Mouse (Mus musculus): ENCODE data around the gene Itga3. TPM values are rescaled to one million over a fixed set of nuclear protein-coding genes. Genes with fewer than 3 reads are reported as not detected.

The Itga3 gene
- total RNA-seq, 2 experiments from 2014 or later: 10.3 to 16.1 TPM

DNA sequence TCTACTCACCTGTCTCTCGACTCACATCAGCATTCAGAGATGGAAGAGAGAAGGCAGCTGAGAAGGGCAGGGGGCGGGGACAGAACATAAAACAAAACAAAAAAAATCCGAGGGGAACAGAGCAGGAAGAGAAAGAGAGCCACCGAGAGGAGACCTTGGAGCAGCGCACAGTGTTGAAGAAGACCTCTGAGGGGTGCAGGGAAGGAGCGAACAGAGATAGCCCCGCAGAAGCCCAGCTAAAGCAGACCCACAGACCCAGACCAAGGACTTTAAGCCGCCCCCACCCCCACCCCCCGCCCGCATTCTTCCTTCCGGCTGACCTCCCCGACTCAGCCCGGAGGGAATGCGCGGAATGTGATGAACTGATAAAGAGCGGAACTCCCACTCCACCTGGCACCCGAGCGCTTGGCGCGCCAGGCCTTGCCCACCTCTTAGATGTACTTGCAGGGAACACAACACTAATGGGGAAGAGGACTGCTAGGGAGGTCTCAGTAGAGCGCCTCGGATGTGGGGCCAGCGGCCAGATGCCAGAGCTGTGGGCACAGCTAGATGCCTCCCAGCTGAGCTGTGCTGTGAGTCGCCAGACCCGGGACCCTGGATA, 28.8 kb upstream of the Itga3 start:
- no peak overlapping the region for H3K4me3 ChIP-seq
- TF ChIP-seq CTCF (conservative IDR thresholded peaks at IDR 0.05): no peak
- no peak overlapping the region for H3K27ac ChIP-seq
- no peak for DNase-seq (ENCODE audit: low spot score in 2 of 2)

DNA sequence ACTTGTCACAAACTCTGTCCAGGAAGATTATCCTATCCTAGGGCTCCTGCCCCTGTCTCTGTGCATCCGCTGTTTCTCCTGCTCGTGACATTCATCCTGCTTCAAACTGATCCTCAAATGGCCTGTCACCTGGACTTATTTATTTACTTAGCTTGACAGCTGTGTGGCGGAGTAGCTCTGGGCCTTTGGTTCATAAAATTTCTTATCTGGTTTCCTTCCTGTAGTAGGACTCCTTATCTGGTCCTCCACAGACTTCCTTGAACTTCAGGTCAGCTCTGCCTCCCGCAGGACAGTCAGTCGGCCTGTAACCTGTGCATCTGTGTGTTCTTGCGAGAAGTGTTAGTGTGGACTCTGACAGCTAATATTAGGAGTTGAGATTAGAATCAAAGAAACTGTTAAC, 27.7 kb upstream of the Itga3 start:
- DNase-seq (ENCODE audit: low spot score in 2 of 2): no peak
- Histone ChIP-seq H3K27ac (no peak overlapping the region), H3K4me3 (no peak overlapping the region)
- no peak for TF ChIP-seq CTCF (conservative IDR thresholded peaks at IDR 0.05)

- Histone ChIP-seq H3K4me3 (no peak overlapping the region), H3K27ac (no peak overlapping the region)
- no peak for TF ChIP-seq CTCF (conservative IDR thresholded peaks at IDR 0.05)
- no peak for DNase-seq (ENCODE audit: low spot score in 2 of 2)
These were observed 25.7 kb upstream of the Itga3 start for GRCm38 (mm10) chr11:95102161-95102904.

- no peak for TF ChIP-seq CTCF (conservative IDR thresholded peaks at IDR 0.05)
- Histone ChIP-seq H3K27ac (no peak overlapping the region), H3K4me3 (no peak overlapping the region)
- no peak for DNase-seq (ENCODE audit: low spot score in 2 of 2)
These were observed 24.6 kb upstream of the Itga3 start for GRCm38 (mm10) chr11:95101071-95101788.

DNA sequence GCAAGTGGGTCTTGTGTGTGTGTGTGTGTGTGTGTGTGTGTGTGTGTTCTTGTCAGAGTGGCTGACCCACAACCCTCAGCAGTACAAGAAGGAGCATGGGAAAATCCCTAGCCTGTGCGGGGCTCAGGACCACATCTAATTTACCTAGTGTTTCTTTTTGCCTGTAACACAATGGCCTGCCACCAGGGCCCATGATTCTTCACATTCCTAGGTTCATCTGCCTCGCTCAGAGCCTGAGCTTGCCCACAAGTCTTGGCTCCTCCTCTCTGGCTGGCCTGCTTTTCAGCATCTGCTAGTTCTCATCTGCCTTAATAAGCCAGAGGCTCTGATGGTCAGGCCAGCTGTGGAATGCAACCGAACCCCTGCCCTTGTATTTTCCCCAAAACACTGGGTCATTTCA, 23.8 kb upstream of the Itga3 start:
- H3K27ac ChIP-seq: no peak overlapping the region
- no peak for DNase-seq (ENCODE audit: low spot score in 2 of 2)
- TF ChIP-seq CTCF (conservative IDR thresholded peaks at IDR 0.05): no peak

DNA sequence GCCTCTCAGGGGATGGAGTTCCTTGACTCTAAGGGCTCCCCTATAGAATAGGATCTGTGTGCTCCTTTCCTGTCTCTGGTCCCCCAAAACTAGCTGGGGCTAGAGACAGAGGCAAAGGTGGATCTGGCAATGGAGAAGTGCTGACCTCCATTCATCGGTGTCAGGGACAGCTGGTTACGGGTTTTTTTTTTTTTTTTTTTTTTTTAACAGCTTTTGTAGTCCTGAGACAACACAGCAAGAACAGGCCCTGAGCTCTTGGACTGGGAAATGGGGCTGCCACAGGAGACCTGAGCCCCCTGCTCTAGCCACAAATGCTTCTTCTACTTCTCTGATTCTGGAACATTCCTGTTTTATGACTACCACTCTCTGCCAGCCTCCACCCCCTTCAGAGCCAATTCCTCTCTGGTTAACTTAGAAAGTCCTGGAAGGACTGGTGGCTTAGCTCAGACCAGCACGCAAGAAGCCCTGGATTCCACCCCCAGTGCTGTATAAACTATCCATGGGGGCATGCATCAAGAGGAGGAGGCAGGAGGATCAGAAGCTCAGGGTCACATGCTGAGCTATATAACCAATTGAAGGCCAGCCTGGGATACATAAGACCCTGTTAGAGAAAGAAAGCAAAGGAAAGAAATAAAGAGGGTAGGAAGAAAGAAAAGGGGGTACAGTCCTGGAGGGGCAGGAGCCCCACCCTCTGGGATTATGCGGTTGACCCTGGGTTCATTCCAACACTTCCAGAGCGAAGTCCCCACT, 21.9 kb upstream of the Itga3 start:
- Histone ChIP-seq H3K27ac (no peak overlapping the region), H3K4me3 (no peak overlapping the region)
- TF ChIP-seq CTCF (conservative IDR thresholded peaks at IDR 0.05): no peak
- DNase-seq (ENCODE audit: low spot score in 2 of 2): no peak

More for the DNA sequence above, 23.8 kb upstream of the Itga3 start:
- H3K4me3 ChIP-seq: no peak overlapping the region

DNA sequence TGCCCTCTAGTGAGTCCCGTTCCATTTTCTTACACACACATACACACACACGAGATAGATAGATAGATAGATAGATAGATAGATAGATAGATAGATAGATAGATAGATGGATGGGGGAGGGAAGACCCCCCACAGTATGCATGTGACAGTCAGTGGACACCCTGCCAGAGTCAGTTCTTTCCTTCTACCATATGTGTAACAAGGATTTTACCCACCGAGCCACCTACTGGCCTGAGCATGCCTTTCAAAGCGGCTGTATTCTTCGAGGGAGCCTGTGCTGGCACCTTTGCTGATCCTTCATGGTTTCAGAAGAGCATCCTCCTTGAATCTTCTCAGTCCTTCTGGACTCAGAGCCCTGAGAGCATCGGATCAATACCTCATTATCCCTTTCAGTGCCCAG, 21.3 kb upstream of the Itga3 start:
- peak; percentile 32 for TF ChIP-seq CTCF (conservative IDR thresholded peaks at IDR 0.05)
- Histone ChIP-seq H3K4me3 (no peak overlapping the region), H3K27ac (no peak overlapping the region)
- no peak for DNase-seq (ENCODE audit: low spot score in 2 of 2)

GRCm38 (mm10) chr11:95096608-95097373, 20.2 kb upstream of the Itga3 start:
- H3K27ac ChIP-seq: no peak overlapping the region
- DNase-seq (ENCODE audit: low spot score in 2 of 2): no peak
- no peak for TF ChIP-seq CTCF (conservative IDR thresholded peaks at IDR 0.05)
- H3K4me3 ChIP-seq: no peak overlapping the region

DNA sequence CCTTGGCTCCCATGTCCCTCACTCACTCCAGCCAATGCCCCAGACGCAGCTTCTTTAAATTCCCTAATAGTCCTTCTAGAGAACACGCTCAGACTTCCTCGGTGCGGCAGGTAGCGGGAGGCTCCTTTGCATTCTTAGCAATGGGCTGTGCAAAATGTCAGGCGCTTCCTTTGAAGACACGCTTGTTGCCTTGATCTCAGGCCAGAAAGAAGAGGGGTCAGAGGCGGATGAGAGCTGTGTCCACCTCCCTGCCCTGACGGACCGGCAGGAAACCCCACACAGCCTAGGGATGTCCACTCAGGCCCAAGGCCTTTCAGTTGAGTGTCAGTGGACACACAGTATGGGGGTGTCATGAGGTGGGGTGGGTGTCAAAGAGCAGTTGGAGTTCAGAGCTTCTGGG, 19.0 kb upstream of the Itga3 start:
- H3K27ac ChIP-seq: no peak overlapping the region
- TF ChIP-seq CTCF (conservative IDR thresholded peaks at IDR 0.05): no peak
- DNase-seq (ENCODE audit: low spot score in 2 of 2): no peak
- H3K4me3 ChIP-seq: no peak overlapping the region

GRCm38 (mm10) chr11:95093077-95093476, 16.5 kb upstream of the Itga3 start:
- Histone ChIP-seq H3K27ac (no peak overlapping the region), H3K4me3 (no peak overlapping the region)
- DNase-seq (ENCODE audit: low spot score in 2 of 2): no peak
- no peak for TF ChIP-seq CTCF (conservative IDR thresholded peaks at IDR 0.05)

DNA sequence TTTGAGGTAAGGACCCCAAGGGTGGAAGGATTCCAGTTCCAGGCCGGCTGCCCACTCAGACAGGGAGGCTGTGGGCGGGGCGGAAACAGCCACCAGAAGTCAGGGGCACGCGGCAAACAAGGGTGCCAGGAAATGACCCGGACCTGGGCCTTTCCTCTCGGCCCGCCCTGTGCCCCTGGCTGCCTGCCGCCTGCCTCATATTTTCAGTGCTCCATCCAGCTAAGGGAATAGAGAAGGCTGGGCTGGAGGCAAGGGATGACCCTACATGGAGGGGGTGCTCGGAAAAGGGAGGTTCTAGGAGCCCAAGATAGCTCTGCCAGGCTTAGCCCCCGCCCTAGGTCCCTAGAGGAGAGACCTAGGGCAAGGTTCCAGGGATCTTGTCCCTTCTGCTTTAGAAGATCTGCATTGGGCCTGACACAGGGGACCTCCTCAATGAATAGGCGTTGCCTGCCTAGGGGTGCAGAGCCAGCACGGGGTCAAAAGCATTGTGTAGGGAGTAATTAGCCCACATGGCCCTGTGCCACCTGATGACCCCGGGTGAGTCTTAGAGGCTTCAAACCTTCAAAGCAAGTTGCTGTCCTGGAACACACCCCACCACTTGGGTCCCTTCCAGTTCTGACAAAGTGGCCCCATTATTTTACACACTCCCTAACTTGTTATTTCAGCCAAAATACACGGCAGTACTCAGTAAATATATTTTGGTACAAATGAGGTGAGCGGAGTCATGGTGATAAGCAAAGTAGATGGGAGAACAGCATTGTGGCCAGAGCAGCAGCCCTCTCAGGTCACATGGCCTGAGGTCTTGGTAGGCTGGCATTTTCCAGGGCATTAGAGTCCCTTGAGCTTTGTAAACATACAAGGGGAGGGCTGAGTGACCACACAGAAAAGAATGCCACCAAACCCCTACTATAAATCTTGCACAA, 12.5 kb upstream of the Itga3 start:
- Histone ChIP-seq H3K4me3 (no peak overlapping the region), H3K27ac (peak overlapping the region; percentile 36)
- no peak for TF ChIP-seq CTCF (conservative IDR thresholded peaks at IDR 0.05)
- no peak for DNase-seq (ENCODE audit: low spot score in 2 of 2)

Measured in layer of hippocampus, adult 2 months (tissue).